Mouse (Mus musculus) adrenal gland, postnatal 14 days (tissue): ENCODE data around the gene Ralgapa2. TPM values are rescaled to one million over a fixed set of nuclear protein-coding genes. Genes with fewer than 3 reads are reported as not detected.

ENCODE experiments used
- DNase-seq: peaks from one replicate; pipeline ENCODE4 v3.0.0; 2021; ENCODE audit warnings: mixed read lengths
- total RNA-seq: library from RNA; stranded (reverse); gene quantifications from 2 replicates; pipeline ENCODE4 v1.2.3, GENCODE M21; 2021

The Ralgapa2 gene
- total RNA-seq, 1 experiment from 2014 or later = 35.3 TPM

- no peak for DNase-seq
These were observed 255.1 kb downstream of the Ralgapa2 start for GRCm38 (mm10) chr2:146257037-146257436.

DNA sequence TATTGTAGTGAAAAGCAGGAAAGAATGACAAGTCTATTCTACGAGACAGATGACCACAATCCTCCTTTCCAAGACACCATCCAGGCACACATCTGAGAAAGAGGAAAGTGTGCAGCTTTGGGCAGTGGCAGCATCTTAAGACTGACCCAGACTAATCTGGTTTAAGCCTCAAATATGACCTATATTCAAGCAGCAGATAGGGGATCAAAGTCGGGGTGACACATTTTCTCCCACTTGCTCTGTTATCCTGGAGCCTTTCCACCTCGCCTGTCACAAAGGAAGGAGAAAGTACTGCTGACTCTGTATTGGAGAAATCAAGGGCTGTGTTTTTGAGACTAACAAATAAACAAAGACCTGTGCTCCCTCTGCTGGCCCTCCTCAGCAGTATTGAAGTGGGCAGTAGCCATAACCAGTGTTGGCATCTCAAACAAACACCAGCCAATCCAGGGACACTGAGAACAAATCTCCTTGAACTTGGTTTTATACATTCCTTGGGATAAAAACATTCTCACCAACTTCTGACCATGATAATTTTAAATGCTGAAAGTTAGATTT lies 255.7 kb downstream of the Ralgapa2 start:
- DNase-seq = peak; percentile 42

DNA sequence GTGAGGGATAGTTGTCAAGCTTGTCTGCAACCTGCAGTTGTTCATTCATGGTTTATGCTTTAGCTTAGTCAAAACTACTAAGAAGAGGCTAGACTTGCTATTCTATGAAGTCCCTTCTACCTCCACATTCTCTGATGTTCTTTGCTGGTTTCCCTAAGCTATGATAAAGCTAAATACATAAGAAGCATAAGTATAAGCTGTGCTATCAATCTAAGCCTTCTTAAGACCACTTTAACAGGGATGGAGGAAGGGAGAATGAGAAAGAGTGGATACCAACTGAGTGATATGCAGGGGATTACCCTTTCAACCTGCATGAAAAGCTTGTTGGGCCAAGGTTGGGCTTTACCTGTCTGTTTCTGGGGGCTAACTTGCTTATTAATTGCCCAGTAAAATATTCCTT lies 256.5 kb downstream of the Ralgapa2 start:
- no peak for DNase-seq

GRCm38 (mm10) chr2:146254387-146254786 lies 257.8 kb downstream of the Ralgapa2 start:
- DNase-seq = no peak

DNA sequence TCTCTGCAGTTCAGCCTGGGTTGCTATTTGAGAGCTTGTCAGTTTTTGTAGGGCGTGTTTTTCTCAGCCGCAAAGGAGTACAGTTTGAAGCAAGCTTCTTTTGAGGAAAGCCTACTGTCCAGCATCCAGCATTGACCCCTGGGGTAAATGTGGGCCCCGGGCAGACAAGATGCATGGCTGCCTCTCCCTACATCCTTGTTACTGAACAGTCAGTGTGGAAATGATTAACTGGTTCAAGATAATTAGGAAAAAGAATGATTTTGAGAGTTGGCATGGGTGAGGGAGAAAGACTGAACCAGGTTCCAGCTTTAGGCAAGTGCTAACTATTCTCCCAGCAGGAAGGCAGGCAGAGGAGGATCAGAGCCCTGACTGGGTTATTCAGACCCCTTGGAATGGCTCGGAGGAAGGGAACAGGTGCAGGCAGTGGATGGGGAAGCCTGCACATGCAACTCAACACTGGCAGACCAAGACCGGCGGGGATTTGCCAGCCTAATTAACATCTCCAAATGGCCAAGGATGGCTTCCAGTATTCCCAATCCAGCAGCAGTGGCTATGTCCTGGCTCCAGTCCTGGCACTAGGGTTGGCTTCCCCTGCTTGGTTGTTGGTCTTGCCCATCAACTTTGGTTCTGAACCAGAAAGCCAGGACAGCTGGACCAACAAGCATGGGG lies 261.8 kb downstream of the Ralgapa2 start:
- no peak for DNase-seq

GRCm38 (mm10) chr2:146249033-146249432 lies 263.1 kb downstream of the Ralgapa2 start:
- DNase-seq = no peak

DNA sequence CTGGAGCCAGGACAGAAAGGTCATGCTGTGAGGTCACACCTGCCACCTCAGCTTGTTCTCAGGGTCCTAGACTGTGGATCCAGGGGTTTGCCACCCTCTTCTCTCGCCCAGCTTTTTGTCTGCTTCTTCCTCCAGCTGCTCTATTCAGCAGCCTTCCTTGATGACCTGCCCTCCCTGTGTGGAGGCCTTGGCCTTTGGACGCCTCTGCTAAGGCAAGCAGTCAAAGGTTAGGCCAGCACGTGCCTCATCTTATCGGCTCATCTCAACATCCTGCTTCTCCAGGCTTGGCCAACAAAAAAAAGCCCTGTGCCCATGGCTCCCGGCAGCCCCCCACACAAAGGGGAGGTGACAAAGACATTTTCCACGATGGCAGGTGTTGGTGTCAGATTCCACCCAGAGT lies 264.6 kb downstream of the Ralgapa2 start:
- DNase-seq = no peak

- DNase-seq = no peak
These were observed 265.6 kb downstream of the Ralgapa2 start for GRCm38 (mm10) chr2:146246409-146247075.

- DNase-seq = peak; percentile 58
These were observed 266.7 kb downstream of the Ralgapa2 start for GRCm38 (mm10) chr2:146245401-146245800.

- no peak for DNase-seq
These were observed 268.1 kb downstream of the Ralgapa2 start for GRCm38 (mm10) chr2:146244049-146244448.

GRCm38 (mm10) chr2:146239196-146239747 lies 272.9 kb downstream of the Ralgapa2 start:
- DNase-seq = no peak

GRCm38 (mm10) chr2:146231485-146231884 lies 280.7 kb downstream of the Ralgapa2 start:
- DNase-seq = no peak

GRCm38 (mm10) chr2:146228435-146228834 lies 283.7 kb downstream of the Ralgapa2 start:
- no peak for DNase-seq

- DNase-seq = no peak
These were observed 284.5 kb downstream of the Ralgapa2 start for GRCm38 (mm10) chr2:146227646-146228045.

GRCm38 (mm10) chr2:146226484-146226883 lies 285.7 kb downstream of the Ralgapa2 start:
- DNase-seq = peak; percentile 74

GRCm38 (mm10) chr2:146225818-146226217 lies 286.3 kb downstream of the Ralgapa2 start:
- no peak for DNase-seq

DNA sequence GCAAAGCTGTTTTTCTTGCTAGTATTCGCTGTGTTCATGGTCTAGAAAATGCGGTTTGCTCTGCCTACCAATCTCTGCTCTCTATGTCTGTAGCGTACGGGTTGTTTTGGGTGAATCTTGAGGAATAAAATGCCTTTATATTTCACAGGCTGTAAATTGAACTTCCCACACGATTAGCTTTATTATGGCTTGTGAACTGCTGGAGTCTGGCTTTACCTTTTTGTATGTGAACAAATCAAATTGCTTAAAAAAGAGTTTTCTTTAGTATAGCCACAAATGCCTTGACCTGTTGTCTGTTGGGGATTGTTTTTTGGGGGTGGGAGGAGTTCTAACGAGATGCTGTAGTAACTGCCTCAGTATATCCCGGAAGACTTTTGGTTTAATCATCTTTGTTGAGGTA lies 288.0 kb downstream of the Ralgapa2 start:
- DNase-seq = no peak

DNA sequence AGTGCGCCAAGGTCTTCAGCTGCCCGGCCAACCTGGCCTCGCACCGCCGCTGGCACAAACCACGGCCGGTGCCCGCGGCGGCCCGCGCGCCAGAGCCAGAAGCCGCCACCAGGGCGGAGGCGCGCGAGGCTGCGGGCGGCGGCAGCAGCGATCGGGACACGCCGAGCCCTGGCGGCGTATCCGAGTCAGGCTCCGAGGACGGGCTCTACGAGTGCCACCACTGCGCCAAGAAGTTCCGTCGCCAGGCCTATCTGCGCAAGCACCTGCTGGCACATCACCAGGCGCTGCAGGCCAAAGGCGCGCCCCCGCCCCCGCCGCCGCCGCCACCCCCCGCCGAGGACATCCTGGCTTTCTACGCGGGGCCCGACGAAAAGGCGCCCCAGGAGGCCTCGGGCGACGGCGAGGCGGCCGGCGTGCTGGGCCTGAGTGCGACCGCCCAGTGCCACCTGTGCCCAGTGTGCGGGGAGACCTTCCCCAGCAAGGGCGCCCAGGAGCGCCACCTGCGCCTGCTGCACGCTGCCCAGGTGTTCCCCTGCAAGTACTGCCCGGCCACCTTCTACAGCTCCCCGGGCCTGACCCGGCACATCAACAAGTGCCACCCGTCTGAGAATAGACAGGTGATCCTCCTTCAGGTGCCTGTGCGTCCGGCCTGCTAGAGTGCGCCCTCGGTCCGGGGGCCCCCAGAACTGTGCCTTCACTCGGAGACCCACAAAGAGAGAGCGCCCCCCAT lies 288.8 kb downstream of the Ralgapa2 start:
- DNase-seq = peak; percentile 36

DNA sequence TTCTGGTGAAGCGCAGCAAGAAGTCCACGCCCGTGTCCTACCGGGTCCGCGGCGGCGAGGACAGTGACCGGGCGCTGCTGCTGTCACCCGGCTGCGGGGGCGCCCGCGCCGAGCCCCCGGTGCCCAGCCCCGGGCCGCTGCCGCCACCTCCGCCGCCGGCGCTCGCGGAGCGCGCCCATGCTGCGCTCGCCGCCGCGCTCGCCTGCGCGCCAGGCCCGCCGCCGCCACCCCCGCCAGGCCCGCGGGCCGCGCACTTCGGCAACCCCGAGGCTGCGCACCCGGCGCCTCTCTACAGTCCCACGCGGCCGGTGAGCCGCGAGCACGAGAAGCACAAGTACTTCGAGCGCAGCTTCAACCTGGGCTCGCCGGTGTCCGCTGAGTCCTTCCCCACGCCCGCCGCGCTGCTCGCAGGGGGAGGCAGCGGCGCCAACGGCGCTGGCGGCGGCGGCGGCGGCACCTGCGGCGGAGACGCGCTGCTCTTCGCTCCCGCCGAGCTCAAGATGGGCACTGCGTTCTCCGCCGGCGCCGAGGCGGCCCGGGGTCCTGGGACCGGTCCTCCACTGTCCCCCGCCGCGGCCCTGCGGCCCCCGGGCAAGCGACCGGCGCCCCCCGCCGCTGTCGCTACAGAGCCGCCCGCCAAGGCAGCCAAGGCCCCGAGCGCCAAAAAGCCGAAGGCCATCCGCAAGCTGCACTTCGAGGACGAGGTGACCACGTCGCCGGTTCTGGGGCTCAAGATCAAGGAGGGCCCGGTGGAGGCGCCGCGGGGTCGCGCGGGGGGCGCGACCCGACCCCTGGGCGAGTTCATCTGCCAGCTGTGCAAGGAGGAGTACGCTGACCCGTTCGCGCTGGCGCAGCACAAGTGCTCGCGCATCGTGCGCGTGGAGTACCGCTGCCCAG lies 289.6 kb downstream of the Ralgapa2 start:
- DNase-seq = peak; percentile 42

GRCm38 (mm10) chr2:146221929-146222278 lies 290.2 kb downstream of the Ralgapa2 start:
- DNase-seq = peak; percentile 52

- peak; percentile 62 for DNase-seq
These were observed 290.8 kb downstream of the Ralgapa2 start, which contains the start of gene Insm1 for GRCm38 (mm10) chr2:146221076-146221928. Gene Insm1, plus strand, starts transcription at chr2:146221921.
